Mouse (Mus musculus) heart, adult 2 months (tissue): ENCODE data around the gene Rimbp2.

Source experiments
- EP300 ChIP-seq: fragments of 200-500 bp; IDR thresholded peaks from 2 replicates; pipeline ENCODE4 v1.6.1; 2011; ENCODE audit warnings: low read depth, low read length, control low read depth; ENCODE audit not compliant: insufficient read depth
- POLR2A ChIP-seq: fragments of 200-500 bp; IDR thresholded peaks from 2 replicates; pipeline ENCODE4 v1.6.1; 2011; ENCODE audit warnings: mild to moderate bottlenecking, low read depth, low read length, control low read depth; ENCODE audit not compliant: insufficient read depth

DNA sequence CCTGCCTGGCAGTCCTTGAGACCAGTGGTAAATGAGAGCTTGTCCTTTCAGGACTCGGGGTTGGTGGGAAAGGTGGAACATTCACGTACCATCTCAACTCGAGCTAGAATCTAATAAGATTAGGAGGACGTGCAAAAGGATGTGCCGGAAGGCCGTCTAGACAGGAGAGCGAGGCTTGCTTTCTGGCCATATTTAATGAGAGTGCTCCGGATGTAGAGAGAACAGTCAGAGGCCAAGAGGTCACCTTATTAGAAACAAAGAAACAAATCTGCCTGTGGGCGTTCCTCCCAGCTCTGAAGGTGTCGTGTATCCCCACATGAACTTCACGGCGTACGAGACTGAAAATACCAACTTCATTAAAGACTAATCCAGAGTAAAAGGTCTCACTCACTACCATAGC is 53.3 kb downstream of the Rimbp2 start:
- no peak for TF ChIP-seq EP300
- no peak for TF ChIP-seq POLR2A
